Mouse (Mus musculus): Measurements from ENCODE around the gene Snu13. TPM values are rescaled to one million over a fixed set of nuclear protein-coding genes. Genes with fewer than 3 reads are reported as not detected.

The Snu13 gene
- polyA plus RNA-seq, 1 experiment from 2014 or later: 276 TPM

DNA sequence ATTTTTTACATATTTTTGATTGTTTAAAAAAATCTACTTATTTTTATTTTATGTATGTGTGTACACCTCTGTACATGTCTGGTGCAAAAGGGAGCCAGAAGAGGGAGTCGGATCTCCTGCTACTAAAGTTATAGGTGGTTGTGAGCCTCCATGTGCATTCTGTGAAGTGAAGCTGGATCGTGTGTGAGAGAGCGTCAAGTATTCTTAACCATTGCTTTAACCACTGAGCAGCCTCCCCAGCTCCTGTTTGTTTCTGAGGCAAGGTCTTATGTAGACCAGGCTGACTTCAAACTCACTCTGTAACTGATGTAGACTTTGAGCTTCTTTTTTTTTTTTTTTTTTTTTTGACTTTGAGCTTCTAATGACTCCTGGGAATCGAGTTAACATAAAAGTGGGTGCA is 29.9 kb downstream of the Snu13 start:
- Histone ChIP-seq H3K4me3 (no peak overlapping the region), H3K27ac (no peak overlapping the region), H3K4me1 (replicated peaks) (peaks cover 25% of the 10 kb centered on the region), H3K36me3 (peaks cover 40% of the 10 kb centered on the region), H3K27me3 (ENCODE audit: insufficient read depth, poor library complexity, severe bottlenecking) (no peaks in the 10 kb centered on the region), H3K9me3 (no peaks in the 10 kb centered on the region)
- WGBS: 86% methylated on average over 4 of the region's 4 CpGs
- no peak for DNase-seq (ENCODE audit: low spot score)

DNA sequence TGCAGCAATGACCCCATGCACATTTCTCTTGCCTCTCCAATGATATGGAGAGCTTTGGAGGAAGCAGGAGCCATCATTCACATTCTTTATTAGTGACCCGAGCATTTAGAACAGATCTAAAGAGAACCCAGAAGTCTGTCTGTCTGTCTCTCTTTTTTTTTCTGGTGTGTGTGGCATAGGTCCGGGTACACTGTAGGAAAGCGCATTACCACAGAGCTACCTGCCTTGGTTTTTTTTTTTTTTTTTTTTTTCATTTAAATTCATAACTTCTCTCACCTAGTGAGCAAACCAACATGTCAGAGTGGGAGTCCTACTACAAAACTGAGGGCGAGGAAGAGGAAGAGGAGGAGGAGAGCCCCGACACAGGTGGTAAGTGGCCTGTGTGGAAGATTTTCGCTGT is 30.6 kb downstream of the Snu13 start:
- peaks cover 37% of the 10 kb centered on the region for H3K36me3 ChIP-seq
- H3K27me3 ChIP-seq (ENCODE audit: insufficient read depth, poor library complexity, severe bottlenecking): no peaks in the 10 kb centered on the region
- no peak for DNase-seq (ENCODE audit: low spot score)
- peaks cover 25% of the 10 kb centered on the region for H3K4me1 ChIP-seq (replicated peaks)
- H3K4me3 ChIP-seq: peak overlapping the region; percentile 97
- H3K9me3 ChIP-seq: no peaks in the 10 kb centered on the region
- peak overlapping the region; percentile 90 for H3K27ac ChIP-seq
- 30% methylated on average over 6 of the region's 6 CpGs for WGBS

GRCm38 (mm10) chr15:82016101-82016808 is 31.1 kb downstream of the Snu13 start:
- under 1% methylated on average over 53 of the region's 53 CpGs for WGBS
- peaks cover 25% of the 10 kb centered on the region for H3K4me1 ChIP-seq (replicated peaks)
- peaks cover 32% of the 10 kb centered on the region for H3K36me3 ChIP-seq
- peak; percentile 99 for DNase-seq (ENCODE audit: low spot score)
- no peaks in the 10 kb centered on the region for H3K27me3 ChIP-seq (ENCODE audit: insufficient read depth, poor library complexity, severe bottlenecking)
- peak overlapping the region; percentile 90 for H3K27ac ChIP-seq
- peak overlapping the region; percentile 97 for H3K4me3 ChIP-seq
- no peaks in the 10 kb centered on the region for H3K9me3 ChIP-seq

- Histone ChIP-seq H3K4me1 (replicated peaks) (peaks cover 25% of the 10 kb centered on the region), H3K27me3 (ENCODE audit: insufficient read depth, poor library complexity, severe bottlenecking) (no peaks in the 10 kb centered on the region), H3K4me3 (peak overlapping the region; percentile 97), H3K36me3 (peaks cover 25% of the 10 kb centered on the region), H3K9me3 (no peaks in the 10 kb centered on the region), H3K27ac (peak overlapping the region; percentile 90)
- WGBS: under 1% methylated on average over 39 of the region's 39 CpGs
- no peak for DNase-seq (ENCODE audit: low spot score)
These were observed 31.9 kb downstream of the Snu13 start for GRCm38 (mm10) chr15:82015392-82016100.

DNA sequence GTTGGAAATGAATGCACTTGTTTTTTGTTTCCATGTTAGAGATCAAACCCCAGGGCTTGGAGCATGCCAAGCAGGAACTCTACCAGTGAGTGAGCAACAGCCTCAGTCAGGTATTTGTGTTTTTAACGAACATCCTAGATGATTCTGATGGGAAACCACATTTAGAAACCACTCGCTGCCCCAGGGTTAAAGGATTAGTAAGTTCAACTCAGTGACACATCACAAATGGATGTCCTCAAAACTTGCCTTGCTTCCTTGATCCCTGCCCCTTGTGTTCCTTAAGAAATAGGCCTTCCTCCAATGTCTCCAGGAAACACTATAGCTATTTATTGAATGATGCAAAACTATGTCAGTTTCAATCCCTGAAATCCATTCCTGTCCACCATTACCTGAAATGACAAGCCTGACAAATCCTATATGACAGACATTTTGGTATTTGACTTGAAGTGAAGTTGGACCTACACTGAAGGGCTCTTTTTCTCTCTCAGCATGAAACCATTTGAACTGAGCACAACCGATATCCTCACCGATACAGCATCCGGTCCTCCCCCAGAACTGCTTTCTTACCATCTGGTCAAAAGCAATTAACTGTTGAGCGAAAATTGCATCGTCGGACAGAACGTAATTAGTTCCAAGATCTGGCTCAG is 32.5 kb downstream of the Snu13 start:
- WGBS: 21% methylated on average over 9 of the region's 9 CpGs

GRCm38 (mm10) chr15:82011947-82012346 is 35.5 kb downstream of the Snu13 start:
- Histone ChIP-seq H3K36me3 (peaks cover 8% of the 10 kb centered on the region), H3K27me3 (ENCODE audit: insufficient read depth, poor library complexity, severe bottlenecking) (no peaks in the 10 kb centered on the region), H3K4me3 (no peak overlapping the region), H3K27ac (no peak overlapping the region), H3K4me1 (replicated peaks) (peaks cover 22% of the 10 kb centered on the region), H3K9me3 (no peaks in the 10 kb centered on the region)
- no peak for DNase-seq (ENCODE audit: low spot score)
- WGBS: 93% methylated on average over 6 of the region's 6 CpGs

More for the DNA sequence above, 32.5 kb downstream of the Snu13 start:
- peaks cover 25% of the 10 kb centered on the region for H3K4me1 ChIP-seq (replicated peaks)
- peaks cover 19% of the 10 kb centered on the region for H3K36me3 ChIP-seq
- DNase-seq (ENCODE audit: low spot score): no peak
- H3K9me3 ChIP-seq: no peaks in the 10 kb centered on the region
- peak overlapping the region; percentile 97 for H3K4me3 ChIP-seq
- no peaks in the 10 kb centered on the region for H3K27me3 ChIP-seq (ENCODE audit: insufficient read depth, poor library complexity, severe bottlenecking)
- no peak overlapping the region; the same call in 1 of the 2 replicates for H3K27ac ChIP-seq

- no peak for DNase-seq (ENCODE audit: low spot score)
- no peak overlapping the region for H3K4me3 ChIP-seq
- no peak overlapping the region for H3K27ac ChIP-seq
- no peaks in the 10 kb centered on the region for H3K4me1 ChIP-seq (replicated peaks)
- WGBS: 93% methylated on average over 8 of the region's 8 CpGs
- H3K36me3 ChIP-seq: peaks cover 50% of the 10 kb centered on the region
- H3K27me3 ChIP-seq (ENCODE audit: insufficient read depth, poor library complexity, severe bottlenecking): no peaks in the 10 kb centered on the region
- H3K9me3 ChIP-seq: no peaks in the 10 kb centered on the region
These were observed 43.1 kb downstream of the Snu13 start for GRCm38 (mm10) chr15:82004257-82004656.

GRCm38 (mm10) chr15:81993992-81994391 is 53.4 kb downstream of the Snu13 start:
- Histone ChIP-seq H3K4me1 (replicated peaks) (peaks cover 6% of the 10 kb centered on the region; the same call in 1 of the 2 replicates), H3K27ac (no peak overlapping the region), H3K36me3 (peaks cover 66% of the 10 kb centered on the region), H3K27me3 (ENCODE audit: insufficient read depth, poor library complexity, severe bottlenecking) (no peaks in the 10 kb centered on the region), H3K4me3 (no peak overlapping the region), H3K9me3 (no peaks in the 10 kb centered on the region)
- DNase-seq (ENCODE audit: low spot score): no peak
- WGBS: 87% methylated on average over 6 of the region's 6 CpGs

- no peak overlapping the region for H3K4me3 ChIP-seq
- WGBS: 53% methylated on average over 7 of the region's 7 CpGs
- no peaks in the 10 kb centered on the region for H3K9me3 ChIP-seq
- no peak for DNase-seq (ENCODE audit: low spot score)
- H3K36me3 ChIP-seq: peaks cover 31% of the 10 kb centered on the region
- no peaks in the 10 kb centered on the region for H3K27me3 ChIP-seq (ENCODE audit: insufficient read depth, poor library complexity, severe bottlenecking)
- H3K4me1 ChIP-seq (replicated peaks): peaks cover 11% of the 10 kb centered on the region
- no peak overlapping the region for H3K27ac ChIP-seq
These were observed 56.8 kb downstream of the Snu13 start for GRCm38 (mm10) chr15:81990549-81990948.

Other genes starting within 250 kb of the Snu13 start
- 16.4 and 19.4 TPM in 2 replicates for gene Tef, start 245.2 kb downstream of the Snu13 start, polyA plus RNA-seq (2016; fragmentation: Nextera tagmentation; extraction: Ambion mirVana)
- gene Tob2, start 188.8 kb downstream of the Snu13 start, polyA plus RNA-seq (2016; fragmentation: Nextera tagmentation; extraction: Ambion mirVana): 18.6 and 19.1 TPM in 2 replicates
- gene Phf5a, start 175.7 kb downstream of the Snu13 start, polyA plus RNA-seq (2016; fragmentation: Nextera tagmentation; extraction: Ambion mirVana): 212 and 249 TPM in 2 replicates
- gene Aco2, start 175.3 kb downstream of the Snu13 start, polyA plus RNA-seq (2016; fragmentation: Nextera tagmentation; extraction: Ambion mirVana): 157 and 175 TPM in 2 replicates
- gene Polr3h, start 121.4 kb downstream of the Snu13 start, polyA plus RNA-seq (2016; fragmentation: Nextera tagmentation; extraction: Ambion mirVana): 84.8 and 86.3 TPM in 2 replicates
- gene Csdc2, start 110.8 kb downstream of the Snu13 start, polyA plus RNA-seq (2016; fragmentation: Nextera tagmentation; extraction: Ambion mirVana): 13.8 and 33.7 TPM in 2 replicates
- gene Pmm1, start 86.7 kb downstream of the Snu13 start, polyA plus RNA-seq (2016; fragmentation: Nextera tagmentation; extraction: Ambion mirVana): 37.3 and 39.0 TPM in 2 replicates
- gene 1700029P11Rik, start 67.1 kb downstream of the Snu13 start, polyA plus RNA-seq (2016; fragmentation: Nextera tagmentation; extraction: Ambion mirVana): not detected in 2 replicates
- 62.1 and 75.1 TPM in 2 replicates for gene Xrcc6, start 59.8 kb downstream of the Snu13 start, polyA plus RNA-seq (2016; fragmentation: Nextera tagmentation; extraction: Ambion mirVana)
- gene Desi1, start 13.7 kb downstream of the Snu13 start, polyA plus RNA-seq (2016; fragmentation: Nextera tagmentation; extraction: Ambion mirVana): 36.4 and 39.7 TPM in 2 replicates
- not detected in 2 replicates for gene 4930407I10Rik, start 11.6 kb upstream of the Snu13 start, polyA plus RNA-seq (2016; fragmentation: Nextera tagmentation; extraction: Ambion mirVana)
- gene Mei1, start 22.4 kb upstream of the Snu13 start, polyA plus RNA-seq (2016; fragmentation: Nextera tagmentation; extraction: Ambion mirVana): 0.06 TPM in 1 of 2 replicates, not detected in the other
- gene Ccdc134, start 80.3 kb upstream of the Snu13 start, polyA plus RNA-seq (2016; fragmentation: Nextera tagmentation; extraction: Ambion mirVana): 19.6 and 23.4 TPM in 2 replicates
- gene Srebf2, start 99.6 kb upstream of the Snu13 start, polyA plus RNA-seq (2016; fragmentation: Nextera tagmentation; extraction: Ambion mirVana): 211 and 242 TPM in 2 replicates
- gene Shisa8, start 165.2 kb upstream of the Snu13 start, polyA plus RNA-seq (2016; fragmentation: Nextera tagmentation; extraction: Ambion mirVana): 1.6 and 1.8 TPM in 2 replicates
- 0.18 and 0.46 TPM in 2 replicates for gene Tnfrsf13c, start 176.8 kb upstream of the Snu13 start, polyA plus RNA-seq (2016; fragmentation: Nextera tagmentation; extraction: Ambion mirVana)
- gene Cenpm, start 197.2 kb upstream of the Snu13 start, polyA plus RNA-seq (2016; fragmentation: Nextera tagmentation; extraction: Ambion mirVana): 86.2 and 92.6 TPM in 2 replicates
- gene 1500009C09Rik, start 204.8 kb upstream of the Snu13 start, polyA plus RNA-seq (2016; fragmentation: Nextera tagmentation; extraction: Ambion mirVana): 0.17 and 1.5 TPM in 2 replicates
- gene Sept3, start 227.3 kb upstream of the Snu13 start, polyA plus RNA-seq (2016; fragmentation: Nextera tagmentation; extraction: Ambion mirVana): 72.8 and 111 TPM in 2 replicates